Mouse (Mus musculus) olfactory bulb, adult 2 months (tissue): ENCODE results near the gene Syt13.

Source experiments
- CTCF ChIP-seq: fragments of 200-500 bp; IDR thresholded peaks from 2 replicates; pipeline ENCODE4 v1.5.1; 2012; ENCODE audit warnings: low read depth, mild to moderate bottlenecking, low read length, moderate library complexity; ENCODE audit not compliant: insufficient read depth
- POLR2A ChIP-seq: fragments of 200-500 bp; IDR thresholded peaks from 2 replicates; pipeline ENCODE4 v1.6.1; 2012; ENCODE audit warnings: mild to moderate bottlenecking, low read depth, low read length, moderate library complexity; ENCODE audit not compliant: insufficient read depth

GRCm38 (mm10) chr2:92866616-92867015 is 48.3 kb upstream of the Syt13 start:
- TF ChIP-seq CTCF, result no peak
- no peak for TF ChIP-seq POLR2A
